Mouse (Mus musculus) spleen, adult 2 months (tissue): Measurements from ENCODE around the gene Fut8.

Experiments used
- CTCF ChIP-seq: fragments of 200-500 bp; IDR thresholded peaks from 2 replicates; pipeline ENCODE4 v1.5.1; 2011; ENCODE audit warnings: mild to moderate bottlenecking, inconsistent platforms; ENCODE audit not compliant: insufficient read depth, insufficient read length, insufficient replicate concordance; ENCODE audit errors: extremely low read depth
- POLR2A ChIP-seq: fragments of 200-500 bp; IDR thresholded peaks from 2 replicates; pipeline ENCODE4 v1.6.1; 2011; ENCODE audit warnings: low read depth, low read length, inconsistent platforms

DNA sequence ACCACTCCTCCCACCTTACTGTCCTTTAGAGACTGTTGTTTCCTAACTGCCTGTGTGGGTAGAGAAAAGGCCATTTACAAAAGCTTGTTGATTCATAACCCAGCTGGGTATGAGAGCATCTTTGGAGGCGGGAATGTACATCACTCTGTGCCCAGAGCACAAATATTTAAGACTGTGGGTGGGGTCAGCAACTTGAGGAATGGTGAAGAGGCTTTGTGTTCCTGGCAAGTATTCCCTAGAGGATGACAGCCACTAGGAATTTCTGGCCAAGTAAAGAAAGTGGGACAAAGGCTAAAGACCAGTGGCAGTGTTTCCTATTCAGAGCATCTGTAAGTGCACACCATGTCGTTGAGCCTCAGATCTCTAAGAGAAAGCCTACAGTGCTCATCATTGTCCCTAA is 242.0 kb downstream of the Fut8 start:
- no peak for TF ChIP-seq CTCF
- no peak for TF ChIP-seq POLR2A
